Mouse (Mus musculus) kidney, adult 11 months (tissue): Measurements from ENCODE around the gene Tex33.

Experiments
- DNase-seq: peaks from one replicate; pipeline ENCODE4 v3.0.0; 2022

The Tex33 gene

DNA sequence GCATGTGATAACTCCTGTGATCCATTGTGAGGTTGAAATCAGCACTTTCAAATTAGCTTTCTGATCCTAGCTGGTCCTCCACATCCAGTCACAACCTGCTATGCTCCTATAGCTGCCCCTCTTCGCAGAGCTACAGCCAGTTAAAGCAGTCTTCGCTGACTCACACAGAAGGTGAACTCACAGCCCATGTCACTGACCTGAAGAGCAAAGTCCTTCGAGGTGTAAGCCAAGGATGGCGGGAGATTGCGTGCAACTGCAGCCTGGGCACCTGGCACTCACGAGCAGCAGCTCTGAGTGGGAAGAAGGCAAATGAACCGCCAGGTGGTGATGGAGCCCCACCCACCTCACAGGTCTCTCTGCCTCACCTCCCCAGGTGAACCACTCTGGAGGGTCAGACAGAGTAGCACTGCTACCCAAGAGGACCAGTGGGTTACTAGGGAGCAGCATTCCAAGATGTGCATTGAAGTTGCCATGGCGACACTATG lies at the start of gene Tex33:
Gene Tex33 (minus strand): TSS at position 435 of the 485 bp plus-strand sequence.
- peak; percentile 52 for DNase-seq

DNA sequence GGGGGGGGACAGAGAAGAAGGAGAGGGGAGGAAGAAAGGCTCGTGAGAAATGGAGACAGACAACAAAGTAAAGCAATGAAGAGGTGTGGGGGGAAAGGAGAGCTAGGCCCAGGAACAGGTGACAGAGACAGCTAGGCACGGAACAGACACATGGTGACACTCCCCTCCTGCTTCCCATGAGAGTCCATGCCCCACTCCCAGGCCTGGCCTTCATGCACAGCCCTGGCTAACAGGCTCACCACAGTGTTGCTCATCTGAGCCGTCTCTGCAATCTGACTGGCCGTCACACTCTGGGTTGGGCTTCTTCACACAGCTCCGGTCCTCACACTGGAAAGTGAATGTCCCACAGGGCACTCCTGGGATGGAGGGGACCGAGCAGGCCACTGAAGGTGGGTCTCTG lies 48.1 kb upstream of the Tex33 start:
- no peak for DNase-seq

DNA sequence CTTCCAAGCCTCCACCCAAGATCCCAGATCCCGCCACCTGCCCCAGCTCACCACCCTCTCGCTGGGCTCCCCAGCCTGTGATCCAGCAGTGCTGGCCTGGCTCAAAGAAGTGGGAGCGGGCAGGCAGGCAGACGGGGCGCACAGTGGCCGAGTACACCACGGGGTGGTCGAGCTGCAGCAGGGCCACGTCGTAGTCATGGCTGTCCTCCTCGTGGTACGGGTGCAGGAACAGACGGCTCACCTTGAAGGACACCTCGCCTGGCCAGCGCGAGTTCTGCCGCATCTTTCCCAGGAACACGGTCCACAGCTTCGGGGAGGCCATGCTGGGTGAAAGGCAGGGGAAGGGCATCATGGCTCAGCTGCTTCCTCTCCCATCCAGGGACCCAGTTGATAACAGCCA lies 46.5 kb upstream of the Tex33 start:
- DNase-seq: no peak

DNA sequence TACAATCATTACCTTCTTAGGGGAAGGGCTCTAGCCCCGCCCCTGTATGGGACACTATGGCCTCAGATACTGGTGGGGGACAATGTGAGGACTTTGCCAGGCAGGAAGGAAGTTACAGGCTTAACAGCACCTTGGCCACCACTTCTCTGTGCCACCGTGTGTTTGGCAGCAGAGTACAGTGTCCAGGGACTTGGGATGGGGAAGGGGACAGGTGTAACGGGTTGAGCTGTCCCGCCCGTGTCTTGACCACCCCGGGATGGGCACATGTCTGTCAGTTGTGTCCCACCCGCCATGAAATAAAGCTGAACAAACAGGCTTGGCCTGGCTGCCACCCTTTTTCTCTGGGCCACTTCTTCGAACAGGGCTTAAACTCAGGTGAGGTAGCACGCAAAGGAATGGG lies 43.3 kb upstream of the Tex33 start:
- DNase-seq: no peak

DNA sequence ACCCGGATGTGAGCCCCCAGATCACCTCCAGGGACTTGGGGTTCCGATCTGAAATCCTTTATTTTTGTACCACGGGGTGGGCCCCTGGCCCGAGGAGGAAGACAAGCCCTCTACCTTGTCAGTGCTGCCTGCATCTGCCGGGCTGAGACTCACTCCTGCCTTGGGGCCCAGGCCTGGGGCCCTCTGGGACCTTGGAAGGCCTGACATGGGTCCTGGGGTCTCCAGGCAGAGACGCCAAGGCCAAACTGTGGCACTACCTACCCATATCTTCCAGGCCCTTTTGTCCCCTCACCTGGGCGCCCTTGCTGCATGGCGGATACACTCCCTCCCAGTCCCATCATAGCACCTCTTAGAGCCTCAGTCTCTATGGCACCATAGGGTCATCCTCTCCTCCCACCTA lies 42.8 kb upstream of the Tex33 start:
- DNase-seq: no peak

DNA sequence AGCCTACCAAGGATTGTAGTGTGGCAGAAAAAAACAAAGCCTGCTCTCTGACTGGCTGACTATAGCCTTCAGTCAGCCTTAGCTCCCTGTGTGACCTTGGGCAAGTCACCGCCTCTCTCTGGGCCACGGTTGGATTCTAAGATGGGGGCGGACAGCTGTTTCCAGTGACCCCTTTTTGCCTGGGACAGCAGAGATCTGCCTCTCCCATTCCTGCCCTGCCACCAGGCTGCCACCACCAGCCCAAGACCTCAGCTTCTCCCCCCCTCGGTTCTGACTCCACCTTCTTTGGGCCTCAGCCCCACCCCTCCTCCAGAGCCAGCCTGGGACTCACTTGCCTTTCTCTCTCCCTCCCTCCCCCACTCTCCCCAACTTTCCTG lies 42.3 kb upstream of the Tex33 start:
- DNase-seq: no peak

DNA sequence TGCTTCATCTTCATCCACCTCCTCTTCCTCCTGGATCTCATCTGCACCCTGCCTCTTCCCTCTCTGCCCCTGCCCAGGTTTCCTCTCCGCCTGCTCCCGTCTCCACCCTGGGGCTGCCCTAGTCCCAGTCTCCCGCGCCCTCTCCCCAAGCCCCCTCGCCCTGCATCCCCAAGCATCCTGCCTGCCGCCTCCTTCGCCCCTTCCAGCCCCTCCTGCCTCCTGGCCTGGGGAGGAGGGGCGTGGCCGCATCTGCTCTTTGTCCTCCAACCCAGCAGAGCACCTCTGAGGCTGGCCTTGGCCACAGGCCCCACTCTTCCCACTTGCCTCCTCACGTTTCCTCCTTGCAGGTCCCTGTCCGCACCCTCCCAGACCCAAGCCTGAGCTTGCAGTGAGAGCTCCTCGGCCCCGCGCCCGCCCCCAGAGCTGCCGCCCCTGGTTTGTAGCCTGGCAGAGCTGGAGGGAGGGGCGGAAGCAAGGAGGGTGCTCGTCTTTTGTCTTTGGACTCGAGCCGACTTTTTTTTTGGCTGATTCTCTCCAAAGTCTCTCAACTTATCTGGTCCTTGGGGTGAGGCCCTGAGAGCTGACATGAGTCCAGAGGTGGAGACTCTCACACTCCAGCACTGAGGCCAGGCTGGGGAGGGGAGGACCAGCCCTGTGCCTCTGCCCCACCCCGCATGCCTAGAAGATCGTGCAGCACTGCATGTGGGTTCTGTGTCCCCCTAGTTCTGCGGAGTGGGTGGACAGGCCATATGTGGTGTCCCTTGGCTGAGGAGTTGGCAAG lies 41.7 kb upstream of the Tex33 start:
- DNase-seq: no peak

DNA sequence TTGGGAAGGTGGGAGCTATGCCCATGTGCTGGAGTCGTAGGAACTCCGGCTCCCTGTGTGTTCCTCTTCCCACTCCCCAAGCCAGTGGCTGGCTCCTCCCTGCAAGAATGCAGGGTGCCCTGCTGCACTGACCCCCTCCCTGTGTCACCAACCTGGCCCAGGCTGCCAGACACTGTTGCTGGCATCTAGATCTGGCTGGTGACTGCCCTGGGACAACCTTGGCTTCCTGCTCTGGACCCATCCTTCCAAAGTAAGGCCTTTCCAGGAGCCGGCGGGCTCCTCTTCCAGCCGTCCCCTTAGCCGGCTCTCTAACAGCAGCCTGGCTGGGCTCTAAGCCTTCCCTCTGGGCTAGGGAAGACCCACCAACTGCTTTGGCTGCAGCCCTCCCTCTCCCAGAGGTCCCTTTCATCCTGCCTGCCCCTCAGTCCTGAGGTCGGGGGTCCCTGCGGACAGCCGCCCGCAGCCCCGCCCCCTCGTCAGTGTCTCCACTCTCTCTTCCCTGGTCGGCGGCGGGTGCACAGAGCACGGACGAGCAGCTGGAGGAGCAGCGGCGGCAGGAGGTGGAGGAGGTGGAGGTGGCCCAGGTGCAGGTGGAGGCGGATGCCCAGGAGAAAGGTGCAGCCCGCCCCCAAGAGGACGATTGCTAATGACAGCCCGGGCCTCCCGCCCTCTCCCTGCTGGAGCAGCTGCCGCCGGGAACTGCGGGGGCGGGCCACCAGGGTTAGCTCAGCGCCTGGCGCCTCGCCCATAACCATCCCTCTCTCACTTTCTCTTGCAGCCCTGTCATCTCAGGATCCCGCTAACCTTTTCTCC lies 40.9 kb upstream of the Tex33 start:
- DNase-seq: peak; percentile 74

DNA sequence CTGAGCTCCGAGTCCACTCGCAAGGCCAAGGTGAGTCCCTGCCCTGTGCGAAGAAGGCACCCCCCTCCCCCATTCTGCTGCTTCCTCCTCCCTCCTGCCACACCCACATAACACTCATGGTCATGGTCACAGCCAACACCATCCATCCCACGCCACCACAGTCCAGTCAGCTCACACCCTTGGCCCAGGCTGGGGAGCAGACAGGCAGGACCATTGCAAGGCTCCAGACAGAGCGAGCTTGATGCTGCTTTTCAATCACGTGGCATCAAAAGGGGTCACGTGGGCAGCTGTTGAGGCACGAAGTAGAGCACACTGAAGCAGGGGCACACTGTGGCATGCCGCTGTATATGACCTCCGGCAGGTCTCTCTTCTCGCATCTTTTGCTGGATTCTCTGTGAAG lies 40.0 kb upstream of the Tex33 start:
- DNase-seq: no peak

DNA sequence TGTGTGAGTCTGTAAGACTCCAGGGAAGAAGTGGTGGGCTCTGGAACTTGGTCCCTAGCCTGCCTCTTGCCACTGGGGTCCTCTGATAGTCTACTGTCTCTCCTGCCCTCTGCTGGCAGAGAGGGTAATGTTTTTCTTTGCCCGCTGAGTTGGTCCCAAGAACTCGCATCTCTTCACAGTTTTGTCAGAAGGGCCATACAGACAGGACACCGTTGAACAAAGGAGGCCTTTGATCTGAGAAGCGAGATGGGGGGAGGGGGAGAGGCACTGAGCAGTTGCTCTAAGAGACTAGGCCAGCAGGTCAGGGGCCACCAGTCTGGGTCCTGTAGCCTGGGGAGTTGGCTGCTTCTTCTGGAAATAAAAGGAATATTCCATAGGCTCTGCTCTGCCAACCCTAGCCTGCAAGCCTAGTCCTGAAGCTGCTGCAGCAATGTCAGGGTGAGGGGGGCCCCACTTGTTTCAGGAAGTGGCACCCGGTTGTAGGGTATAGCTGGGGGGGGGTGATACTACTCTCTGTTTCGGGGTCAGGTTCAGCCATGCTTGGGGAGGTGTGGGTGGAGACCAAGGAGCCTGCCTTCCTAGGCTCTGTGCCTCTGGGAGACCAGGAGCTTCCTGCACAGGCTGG lies 39.3 kb upstream of the Tex33 start:
- DNase-seq: no peak

DNA sequence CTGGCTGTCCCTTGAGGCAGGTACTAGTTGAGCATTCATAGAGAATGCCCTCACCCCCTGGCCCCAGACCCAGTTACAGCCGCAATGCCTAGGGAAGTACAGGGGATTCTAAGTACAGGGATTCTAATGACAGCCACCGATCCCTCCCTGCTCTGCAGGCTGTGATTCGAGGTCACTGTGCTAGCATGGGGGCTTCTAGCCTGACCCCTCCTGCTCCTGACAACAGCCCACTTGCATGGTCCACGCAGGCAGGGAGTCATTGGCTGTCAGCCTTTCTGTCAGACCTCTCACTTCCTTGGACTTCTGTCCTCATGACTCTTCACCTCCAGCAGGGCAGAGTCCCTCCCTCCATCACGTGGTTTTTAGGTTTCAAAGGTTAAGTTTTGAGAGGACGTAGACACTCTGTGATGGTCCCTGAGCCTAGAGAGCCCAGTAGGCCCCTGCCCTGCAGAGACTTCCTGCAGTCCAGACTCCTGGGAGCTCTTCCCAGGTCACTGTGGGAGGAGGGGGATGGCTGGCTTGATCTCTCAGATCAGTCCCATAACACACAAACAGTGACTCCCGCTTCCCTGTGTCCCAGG lies 35.9 kb upstream of the Tex33 start:
- peak; percentile 87 for DNase-seq

DNA sequence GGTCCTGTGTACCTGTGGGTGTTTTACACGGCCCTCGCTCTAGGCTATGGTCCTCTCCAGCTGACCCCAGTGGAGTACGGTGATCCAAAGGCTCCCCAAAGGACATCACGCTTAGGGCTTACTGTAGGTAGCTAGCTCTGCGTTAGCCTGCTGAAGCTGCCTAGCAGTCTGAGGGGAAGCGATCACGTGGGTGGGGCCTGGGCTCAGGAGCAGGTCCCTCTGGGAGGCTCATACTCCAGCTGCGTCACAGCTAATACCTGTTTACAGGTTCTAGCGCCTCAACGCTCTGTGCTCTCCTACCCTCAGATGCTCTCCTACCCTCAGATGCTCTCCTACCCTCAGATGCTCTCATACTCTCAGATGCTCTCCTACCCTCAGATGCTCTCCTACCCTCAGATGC lies 35.2 kb upstream of the Tex33 start:
- no peak for DNase-seq

DNA sequence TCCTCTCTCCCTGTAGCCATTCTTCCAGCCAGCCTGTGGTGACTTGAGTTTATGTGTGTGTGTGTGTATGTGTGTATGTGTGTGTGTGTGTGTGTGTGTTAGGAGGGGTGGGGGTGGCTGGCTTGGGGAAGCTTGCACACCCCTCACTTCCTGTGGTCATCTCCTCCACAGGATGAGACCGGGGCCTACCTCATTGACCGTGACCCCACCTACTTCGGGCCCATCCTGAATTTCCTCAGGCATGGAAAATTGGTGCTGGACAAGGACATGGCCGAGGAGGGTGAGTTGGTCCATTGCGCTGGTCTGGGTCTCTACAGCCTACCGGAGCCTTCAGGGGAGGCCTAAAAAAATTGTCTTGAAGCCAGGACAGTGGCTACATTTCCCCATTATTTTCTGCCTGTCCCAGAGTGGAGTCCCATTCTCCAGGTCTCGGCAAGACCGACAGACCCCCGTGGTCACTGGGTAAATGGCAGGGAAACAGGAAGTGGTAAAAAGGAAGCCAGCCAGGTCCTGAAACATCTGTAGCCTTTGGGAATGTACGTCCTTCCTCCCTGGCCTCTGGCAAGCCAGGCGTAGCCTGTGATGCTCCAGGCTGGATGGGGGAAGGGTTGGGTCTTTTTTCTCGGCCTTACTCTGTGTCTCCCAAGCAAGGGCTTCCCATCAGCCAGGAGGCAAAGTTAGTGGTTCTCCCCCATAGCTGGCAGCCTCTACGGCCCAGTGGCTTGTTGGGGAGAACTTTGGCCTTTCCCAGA lies 34.3 kb upstream of the Tex33 start:
- DNase-seq: no peak

DNA sequence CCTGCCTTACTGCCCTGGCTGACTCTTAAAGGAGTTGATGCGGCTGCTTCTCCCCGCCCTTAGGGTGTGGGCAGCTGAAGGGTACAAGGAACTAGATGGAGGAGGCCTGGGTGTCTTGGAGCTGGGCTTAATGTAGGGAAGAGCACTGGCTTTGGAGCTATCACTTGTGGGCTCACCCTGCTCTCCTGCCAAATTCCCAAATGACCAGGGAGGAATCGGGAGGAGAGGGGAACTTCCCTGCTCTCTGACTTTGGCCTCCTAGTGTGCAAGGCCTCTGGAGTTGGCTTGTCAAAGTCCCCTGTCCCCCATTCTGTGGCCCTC lies 33.4 kb upstream of the Tex33 start:
- DNase-seq: no peak

DNA sequence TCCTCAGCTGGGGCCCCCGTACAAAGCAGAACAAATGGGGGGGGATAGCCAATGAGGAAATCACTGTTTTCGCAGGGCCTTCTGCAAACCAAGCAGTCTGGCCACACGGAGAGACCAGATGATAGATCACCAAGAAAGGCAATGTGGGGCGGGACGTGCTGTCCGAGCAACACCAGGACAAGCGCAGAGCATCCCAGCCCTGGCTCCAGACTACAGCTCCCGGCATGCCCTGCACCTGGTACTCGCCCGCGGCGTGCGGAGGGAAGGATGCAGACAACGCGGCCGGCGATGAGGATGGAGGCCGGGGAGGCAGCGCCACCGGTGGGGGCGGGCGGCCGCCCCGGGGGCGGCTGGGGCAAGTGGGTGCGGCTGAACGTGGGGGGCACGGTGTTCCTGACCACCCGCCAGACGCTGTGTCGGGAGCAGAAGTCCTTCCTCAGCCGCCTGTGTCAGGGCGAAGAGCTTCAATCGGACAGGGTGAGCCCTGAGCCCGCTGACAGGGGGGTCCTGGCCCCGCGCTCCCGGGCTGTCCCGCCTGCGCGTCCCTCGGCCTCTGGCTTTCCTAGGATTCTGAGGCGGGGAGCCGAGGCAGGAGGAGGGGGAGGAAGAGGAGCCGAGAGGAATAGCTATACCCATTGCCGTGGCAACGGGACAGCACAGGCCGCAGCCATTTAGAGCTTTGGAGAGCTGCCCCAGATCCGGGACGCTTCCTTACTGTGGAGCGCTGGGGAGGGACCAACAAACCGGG lies 32.9 kb upstream of the Tex33 start, which contains the start of gene Kctd17:
Gene Kctd17 (plus strand): TSS at position 174 of the 748 bp plus-strand sequence.
- DNase-seq: peak; percentile 64

DNA sequence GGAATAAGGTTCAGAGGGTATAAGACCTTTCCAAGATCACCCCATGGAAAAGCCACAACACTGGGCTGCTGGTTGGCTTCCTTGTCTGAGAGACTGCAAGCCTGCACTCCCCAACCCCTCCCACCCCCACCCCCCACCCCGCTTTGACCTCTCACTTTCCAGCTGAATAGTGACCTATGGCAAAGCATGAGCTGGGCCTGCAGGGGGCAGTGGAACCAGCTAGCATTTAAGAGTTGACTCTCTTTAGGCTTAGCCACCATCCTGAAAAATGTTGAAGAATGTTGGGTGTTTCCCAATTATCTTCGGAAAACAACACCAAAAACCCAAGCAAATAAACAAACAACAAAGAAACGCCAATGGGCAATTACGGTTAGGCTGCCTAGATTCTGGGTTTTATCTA lies 29.5 kb upstream of the Tex33 start:
- DNase-seq: no peak

DNA sequence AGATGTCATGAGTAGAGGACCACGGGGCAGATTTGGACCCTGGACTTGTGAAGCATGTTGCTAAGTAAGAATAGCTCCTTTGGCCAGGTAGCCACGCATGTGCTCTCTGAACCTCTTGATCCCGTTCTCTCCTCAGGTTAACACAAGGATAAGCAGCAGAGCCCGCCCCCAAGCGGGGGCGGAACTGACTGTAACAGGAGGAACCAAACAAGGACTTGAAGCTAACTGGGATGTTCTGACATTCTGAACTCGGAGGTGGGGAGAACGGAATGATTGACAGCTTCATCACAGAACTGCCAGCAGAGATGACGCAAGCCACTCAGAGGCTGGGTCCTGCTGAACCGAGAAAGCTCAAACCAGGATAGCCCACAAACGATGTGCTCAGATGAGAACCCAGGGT lies 28.8 kb upstream of the Tex33 start:
- peak; percentile 92 for DNase-seq

DNA sequence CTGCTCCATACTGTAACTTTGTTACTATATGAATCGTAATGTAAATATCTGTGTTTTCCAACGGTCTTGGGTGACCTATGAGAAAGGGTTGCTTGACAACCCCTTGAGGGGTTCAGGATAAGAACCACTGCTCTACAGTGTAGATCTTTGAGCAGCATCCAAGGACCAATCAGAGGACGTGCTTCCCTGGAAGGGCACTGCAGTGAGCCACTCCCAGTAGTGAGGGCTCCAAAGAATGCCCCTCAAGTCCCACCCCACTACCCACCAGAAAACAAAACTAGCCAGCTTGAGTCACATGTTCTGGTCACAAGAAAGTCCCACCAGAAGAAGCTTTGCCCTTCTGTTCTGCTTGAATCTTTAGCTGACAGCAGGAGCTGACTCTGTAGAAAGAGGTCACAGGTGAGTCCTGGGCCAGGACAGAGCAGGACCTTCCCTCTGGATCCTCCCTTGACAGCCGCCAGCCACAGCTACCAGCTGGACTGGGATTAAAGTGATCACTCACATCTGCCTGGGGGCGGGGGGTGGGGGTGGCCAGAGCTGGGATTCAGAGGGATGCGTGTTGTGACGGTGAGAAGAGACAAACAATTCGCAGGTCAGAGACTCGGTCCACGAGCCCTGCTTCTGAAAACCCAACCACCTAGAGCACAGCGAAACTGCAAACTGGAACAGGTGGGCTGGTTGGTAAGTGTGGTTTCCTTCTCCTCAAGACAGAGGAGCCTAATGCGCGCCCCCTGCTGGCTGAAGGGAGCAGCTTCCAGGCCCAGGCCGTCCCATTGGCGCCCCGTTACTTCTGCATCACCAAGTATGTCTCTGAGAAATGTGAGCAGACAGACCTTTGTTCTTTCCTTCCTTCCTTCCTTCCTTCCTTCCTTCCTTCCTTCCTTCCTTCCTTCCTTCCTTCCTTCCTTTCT lies 26.6 kb upstream of the Tex33 start:
- peak; percentile 70 for DNase-seq

DNA sequence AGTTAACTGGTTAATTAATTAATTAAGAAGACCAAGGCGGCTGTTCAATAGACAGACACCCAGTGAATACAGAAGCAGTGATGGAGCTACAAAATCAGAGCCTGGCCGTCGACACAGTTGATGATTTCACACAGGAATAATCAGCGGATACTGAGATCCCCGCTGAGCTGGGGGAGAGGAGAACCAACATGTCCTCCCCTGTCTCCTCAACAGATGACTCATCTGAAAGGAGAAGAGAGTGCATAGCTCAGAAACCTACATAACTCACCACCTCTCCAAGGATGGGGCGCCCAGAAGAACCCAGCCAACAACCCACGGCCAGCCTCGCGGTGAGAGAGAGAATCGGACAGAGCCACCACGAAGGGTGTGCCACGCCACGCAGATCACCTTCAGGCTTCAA lies 24.7 kb upstream of the Tex33 start:
- DNase-seq: no peak

DNA sequence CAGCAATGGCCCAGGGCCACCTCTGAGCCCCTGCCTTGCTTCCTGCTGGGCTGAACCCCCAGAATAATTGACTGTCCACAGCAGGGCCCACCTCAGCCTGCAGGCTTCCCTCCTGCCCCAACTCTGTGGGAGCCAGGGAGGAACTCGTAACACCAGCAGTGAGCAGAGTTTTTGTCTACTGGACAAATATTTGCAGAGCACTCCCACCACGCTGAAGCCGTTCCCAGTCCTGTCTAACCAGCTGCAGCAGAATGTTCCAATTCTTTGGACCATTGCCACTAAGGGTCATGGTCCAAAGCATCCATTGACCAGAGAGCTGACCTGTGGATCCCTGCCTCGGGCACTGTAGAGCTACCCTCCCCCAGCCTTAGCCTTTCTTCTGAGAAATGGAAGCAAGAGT lies 21.2 kb upstream of the Tex33 start:
- peak; percentile 92 for DNase-seq

DNA sequence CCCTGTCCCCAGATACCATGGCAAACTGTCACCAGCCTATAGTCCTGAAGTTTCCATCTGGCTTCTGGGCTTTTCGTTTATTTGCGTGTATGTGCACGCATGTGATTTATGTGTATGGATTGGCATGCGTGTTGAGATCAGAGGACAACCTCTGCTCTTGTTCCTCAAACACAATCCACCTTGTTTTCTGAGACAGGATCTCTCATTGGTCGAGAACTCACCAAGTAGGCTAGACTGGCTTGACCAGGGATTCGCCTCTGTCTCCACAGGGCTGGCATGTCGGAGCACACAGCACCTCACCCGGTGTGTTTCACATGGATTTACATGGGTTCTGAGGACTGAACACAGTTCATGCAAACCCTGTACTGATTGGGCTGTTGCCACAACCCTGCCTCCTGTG lies 18.4 kb upstream of the Tex33 start:
- no peak for DNase-seq
